Mouse (Mus musculus): ENCODE results near the gene Cmtm6. TPM values are rescaled to one million over a fixed set of nuclear protein-coding genes. Genes with fewer than 3 reads are reported as not detected.

Cmtm6 gene
- polyA plus RNA-seq, 2 experiments = 10.8 to 20.1 TPM

GRCm38 (mm10) chr9:114785432-114786125, 54.7 kb downstream of the Cmtm6 start:
- no peak for DNase-seq (ENCODE audit: low read depth in 3 of 3, low spot score in 3 of 3)
- TF ChIP-seq EP300 (IDR thresholded peaks at IDR 0.05; ENCODE audit: low read depth) (no peak), CTCF (IDR thresholded peaks at IDR 0.05; ENCODE audit: low read depth) (no peak)
- Histone ChIP-seq H3K4me1 (replicated peaks; ENCODE audit: control insufficient read depth in 2 of 2, insufficient read depth in 2 of 2, low read length in 1 of 2) (peaks cover 0 to 17% of the 10 kb centered on the region in 2 experiments; a peak in 2 of 4 replicates), H3K9ac (replicated peaks) (no peak overlapping the region), H3K36me3 (replicated peaks; ENCODE audit: control insufficient read depth, insufficient read depth, low read depth) (no peaks in the 10 kb centered on the region), H3K27me3 (ENCODE audit: control insufficient read depth, insufficient read depth, low read length) (no peaks in the 10 kb centered on the region; the same call in 1 of the 2 replicates), H3K4me3 (ENCODE audit: insufficient read depth in 1 of 2, low read depth in 2 of 2, low read length in 2 of 2) (no peak overlapping the region), H3K9me3 (ENCODE audit: control insufficient read depth, low read length) (no peaks in the 10 kb centered on the region), H3K27ac (no peak overlapping the region), H3K4me2 (ENCODE audit: low read depth) (no peak overlapping the region)
- 30% methylated on average over 16 of the region's 16 CpGs for WGBS (ENCODE audit: insufficient replicate concordance)
- ATAC-seq (ENCODE audit: insufficient read depth) = no peak

- WGBS (ENCODE audit: insufficient replicate concordance) = 68% methylated on average over 5 of the region's 5 CpGs
- H3K4me2 ChIP-seq (ENCODE audit: low read depth) = no peak overlapping the region
- TF ChIP-seq EP300 (IDR thresholded peaks at IDR 0.05; ENCODE audit: low read depth) (no peak), CTCF (IDR thresholded peaks at IDR 0.05; ENCODE audit: low read depth) (no peak)
- no peaks in the 10 kb centered on the region for H3K27me3 ChIP-seq (ENCODE audit: control insufficient read depth, insufficient read depth, low read length)
- H3K9me3 ChIP-seq (ENCODE audit: control insufficient read depth, low read length) = no peaks in the 10 kb centered on the region
- H3K36me3 ChIP-seq (replicated peaks; ENCODE audit: control insufficient read depth, insufficient read depth, low read depth) = no peaks in the 10 kb centered on the region
- H3K27ac ChIP-seq = no peak overlapping the region
- ATAC-seq (ENCODE audit: insufficient read depth) (no peak), DNase-seq (ENCODE audit: low read depth in 3 of 3, low spot score in 3 of 3) (no peak)
- peaks cover 0 to 17% of the 10 kb centered on the region in 2 experiments; a peak in 2 of 4 replicates for H3K4me1 ChIP-seq (replicated peaks; ENCODE audit: control insufficient read depth in 2 of 2, insufficient read depth in 2 of 2, low read length in 1 of 2)
- H3K4me3 ChIP-seq (ENCODE audit: insufficient read depth in 1 of 2, low read depth in 2 of 2, low read length in 2 of 2) = no peak overlapping the region
- H3K9ac ChIP-seq (replicated peaks) = no peak overlapping the region
Observed at GRCm38 (mm10) chr9:114787134-114787533, 56.2 kb downstream of the Cmtm6 start.

- Histone ChIP-seq H3K36me3 (replicated peaks; ENCODE audit: control insufficient read depth, insufficient read depth, low read depth) (no peaks in the 10 kb centered on the region), H3K27me3 (ENCODE audit: control insufficient read depth, insufficient read depth, low read length) (no peaks in the 10 kb centered on the region), H3K4me1 (replicated peaks; ENCODE audit: control insufficient read depth in 2 of 2, insufficient read depth in 2 of 2, low read length in 1 of 2) (peaks cover 0 to 17% of the 10 kb centered on the region in 2 experiments; a peak in 2 of 4 replicates), H3K4me2 (ENCODE audit: low read depth) (no peak overlapping the region), H3K9ac (replicated peaks) (no peak overlapping the region), H3K9me3 (ENCODE audit: control insufficient read depth, low read length) (no peaks in the 10 kb centered on the region), H3K27ac (no peak overlapping the region), H3K4me3 (ENCODE audit: insufficient read depth in 1 of 2, low read depth in 2 of 2, low read length in 2 of 2) (no peak overlapping the region)
- 21% methylated on average over 7 of the region's 7 CpGs for WGBS (ENCODE audit: insufficient replicate concordance)
- no peak for DNase-seq (ENCODE audit: low read depth in 3 of 3, low spot score in 3 of 3)
- no peak for TF ChIP-seq CTCF (IDR thresholded peaks at IDR 0.05; ENCODE audit: low read depth)
- TF ChIP-seq EP300 (IDR thresholded peaks at IDR 0.05; ENCODE audit: low read depth) = no peak
- ATAC-seq (ENCODE audit: insufficient read depth) = no peak
Observed at GRCm38 (mm10) chr9:114787716-114788115, 56.8 kb downstream of the Cmtm6 start.

- Histone ChIP-seq H3K4me1 (replicated peaks; ENCODE audit: control insufficient read depth in 2 of 2, insufficient read depth in 2 of 2, low read length in 1 of 2) (peaks cover 0 to 17% of the 10 kb centered on the region in 2 experiments; a peak in 2 of 4 replicates), H3K27me3 (ENCODE audit: control insufficient read depth, insufficient read depth, low read length) (no peaks in the 10 kb centered on the region), H3K36me3 (replicated peaks; ENCODE audit: control insufficient read depth, insufficient read depth, low read depth) (no peaks in the 10 kb centered on the region), H3K27ac (no peak overlapping the region), H3K9ac (replicated peaks) (no peak overlapping the region), H3K4me3 (ENCODE audit: insufficient read depth in 1 of 2, low read depth in 2 of 2, low read length in 2 of 2) (no peak overlapping the region), H3K9me3 (ENCODE audit: control insufficient read depth, low read length) (no peaks in the 10 kb centered on the region), H3K4me2 (ENCODE audit: low read depth) (no peak overlapping the region)
- no peak for TF ChIP-seq CTCF (IDR thresholded peaks at IDR 0.05; ENCODE audit: low read depth)
- DNase-seq (ENCODE audit: low read depth in 3 of 3, low spot score in 3 of 3) = no peak
- ATAC-seq (ENCODE audit: insufficient read depth) = no peak
- 42% methylated on average over 8 of the region's 8 CpGs for WGBS (ENCODE audit: insufficient replicate concordance)
Observed at GRCm38 (mm10) chr9:114788697-114789096, 57.8 kb downstream of the Cmtm6 start.

GRCm38 (mm10) chr9:114789557-114789956, 58.6 kb downstream of the Cmtm6 start:
- H3K4me3 ChIP-seq (ENCODE audit: insufficient read depth in 1 of 2, low read depth in 2 of 2, low read length in 2 of 2) = no peak overlapping the region
- H3K4me2 ChIP-seq (ENCODE audit: low read depth) = no peak overlapping the region
- no peak for ATAC-seq (ENCODE audit: insufficient read depth)
- H3K9ac ChIP-seq (replicated peaks) = no peak overlapping the region
- H3K27me3 ChIP-seq (ENCODE audit: control insufficient read depth, insufficient read depth, low read length) = no peaks in the 10 kb centered on the region
- TF ChIP-seq CTCF (IDR thresholded peaks at IDR 0.05; ENCODE audit: low read depth) (no peak), EP300 (IDR thresholded peaks at IDR 0.05; ENCODE audit: low read depth) (no peak)
- 16% methylated on average over 7 of the region's 7 CpGs for WGBS (ENCODE audit: insufficient replicate concordance)
- H3K4me1 ChIP-seq (replicated peaks; ENCODE audit: control insufficient read depth in 2 of 2, insufficient read depth in 2 of 2, low read length in 1 of 2) = peaks cover 0 to 17% of the 10 kb centered on the region in 2 experiments; a peak in 2 of 4 replicates
- H3K9me3 ChIP-seq (ENCODE audit: control insufficient read depth, low read length) = no peaks in the 10 kb centered on the region
- no peak overlapping the region for H3K27ac ChIP-seq
- no peaks in the 10 kb centered on the region for H3K36me3 ChIP-seq (replicated peaks; ENCODE audit: control insufficient read depth, insufficient read depth, low read depth)
- no peak for DNase-seq (ENCODE audit: low read depth in 3 of 3, low spot score in 3 of 3)

Measured in liver, embryonic 14.5 days (tissue).